Mouse (Mus musculus) kidney, postnatal 10 days (tissue): Measurements from ENCODE around the gene Rprd1b.

ENCODE experiments used
- DNase-seq: peaks from one replicate; pipeline ENCODE4 v3.0.0; 2021; ENCODE audit warnings: mixed read lengths

Gene Rprd1b

DNA sequence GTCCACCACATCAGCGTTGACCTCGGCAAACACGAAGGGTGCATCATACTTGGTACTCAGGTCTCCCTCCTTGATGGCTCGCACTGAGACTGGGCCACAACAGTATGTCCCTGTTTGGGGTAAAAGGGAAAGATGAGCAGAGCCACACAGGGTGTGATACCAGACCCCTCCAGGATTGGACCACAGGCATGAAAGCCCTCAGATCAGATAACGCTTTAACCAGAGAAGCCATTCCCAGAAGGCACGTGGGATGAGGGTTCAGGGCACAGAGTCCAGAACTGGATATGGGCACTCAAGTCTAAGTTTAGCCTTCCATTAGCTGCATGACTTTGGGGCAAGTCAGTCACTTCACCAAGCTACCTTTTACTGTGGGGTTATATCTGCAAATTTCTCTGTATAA, 98.9 kb downstream of the Rprd1b start:
- DNase-seq = no peak

GRCm38 (mm10) chr2:158127872-158128271, 99.6 kb downstream of the Rprd1b start:
- no peak for DNase-seq

DNA sequence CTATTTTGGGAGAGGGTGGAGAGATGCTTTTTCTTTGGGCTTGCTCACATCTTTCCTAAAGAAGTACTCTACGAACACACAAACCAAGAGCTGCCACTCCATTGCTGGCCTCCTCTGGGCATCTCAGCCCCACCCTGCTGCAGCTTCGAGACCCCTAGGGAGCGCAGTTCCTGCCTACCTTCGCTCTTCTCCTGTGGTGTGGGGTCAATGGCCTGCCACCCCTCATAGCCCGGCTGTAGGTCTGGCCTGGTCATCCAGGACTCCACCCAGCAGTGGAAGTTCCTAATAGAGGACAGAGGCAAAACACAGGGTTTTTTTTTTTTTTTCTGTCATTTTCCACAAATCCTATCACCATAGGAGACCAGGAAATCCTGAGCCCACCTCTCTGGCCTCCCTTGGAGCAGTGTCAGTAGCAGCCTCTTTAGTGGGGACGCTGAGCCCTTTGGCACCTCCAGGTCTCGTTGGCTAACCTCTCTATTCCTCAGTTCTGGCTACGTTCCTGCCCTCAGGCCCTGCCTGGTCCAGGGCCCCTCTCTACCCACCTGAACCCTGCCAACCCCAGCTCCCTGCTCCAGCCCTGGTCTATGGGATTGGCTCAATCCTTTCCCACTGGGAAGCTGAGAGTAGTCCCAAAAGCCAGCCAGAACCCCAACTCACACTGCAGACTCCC, 100.3 kb downstream of the Rprd1b start:
- DNase-seq = no peak

- no peak for DNase-seq
Measured at GRCm38 (mm10) chr2:158129291-158130002, 101.2 kb downstream of the Rprd1b start.

GRCm38 (mm10) chr2:158130391-158130986, 102.2 kb downstream of the Rprd1b start:
- DNase-seq = peak; percentile 93

DNA sequence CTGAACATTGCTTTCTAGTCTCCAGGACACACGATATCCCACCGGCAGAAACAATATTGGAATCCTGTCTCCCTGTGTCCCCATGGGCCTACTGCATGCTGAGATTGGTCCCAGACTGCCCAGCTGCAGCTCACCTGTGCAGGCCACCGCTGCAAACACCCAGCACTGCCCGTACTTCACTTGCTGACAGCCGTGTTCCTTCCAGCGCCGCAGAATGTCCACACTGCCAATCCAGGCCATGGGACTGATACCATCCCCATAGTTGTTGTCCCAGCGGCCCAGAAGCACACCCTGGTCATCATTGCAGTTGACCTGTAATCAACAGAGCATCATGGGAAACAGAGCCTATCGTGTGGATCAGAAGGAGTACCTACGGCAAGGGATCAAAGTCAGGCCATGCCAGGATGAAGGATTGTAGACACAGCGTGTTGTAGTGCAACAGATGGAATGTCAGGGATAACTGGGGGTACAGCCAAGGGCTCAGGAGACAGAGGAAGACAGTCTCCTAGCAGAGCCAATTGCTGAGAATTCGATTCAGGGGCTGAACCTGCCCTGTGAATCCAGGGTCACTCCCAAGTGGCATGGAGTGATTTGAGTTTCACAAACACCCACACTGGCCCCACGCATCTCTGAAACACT, 103.0 kb downstream of the Rprd1b start:
- no peak for DNase-seq

GRCm38 (mm10) chr2:158132320-158132719, 104.0 kb downstream of the Rprd1b start:
- no peak for DNase-seq

DNA sequence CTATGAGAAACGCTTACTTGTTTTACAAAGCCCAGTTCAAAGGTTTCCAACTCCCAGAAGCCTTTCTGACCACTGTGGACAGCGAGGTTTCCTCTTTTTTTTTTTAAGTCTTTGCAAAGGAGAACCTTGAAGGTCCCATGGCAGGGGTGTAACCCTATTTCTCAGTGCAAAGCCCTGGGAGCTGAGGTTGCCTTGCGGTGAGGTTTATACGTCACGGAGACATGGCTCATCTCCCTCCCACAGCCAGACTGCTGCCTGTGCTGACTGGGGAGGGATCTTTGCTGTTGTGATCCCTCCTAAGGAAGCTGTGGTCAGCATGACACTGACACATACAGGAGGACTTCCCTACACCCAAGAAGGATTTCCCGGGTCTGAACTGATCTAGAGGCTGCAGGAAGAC, 104.8 kb downstream of the Rprd1b start:
- DNase-seq = no peak

GRCm38 (mm10) chr2:158136205-158136604, 107.9 kb downstream of the Rprd1b start:
- DNase-seq = peak; percentile 73

- no peak for DNase-seq
Measured at GRCm38 (mm10) chr2:158137771-158138170, 109.5 kb downstream of the Rprd1b start.

- DNase-seq = no peak
Measured at GRCm38 (mm10) chr2:158138778-158139177, 110.5 kb downstream of the Rprd1b start.

GRCm38 (mm10) chr2:158139628-158140027, 111.3 kb downstream of the Rprd1b start:
- no peak for DNase-seq

GRCm38 (mm10) chr2:158140664-158141063, 112.4 kb downstream of the Rprd1b start:
- no peak for DNase-seq

DNA sequence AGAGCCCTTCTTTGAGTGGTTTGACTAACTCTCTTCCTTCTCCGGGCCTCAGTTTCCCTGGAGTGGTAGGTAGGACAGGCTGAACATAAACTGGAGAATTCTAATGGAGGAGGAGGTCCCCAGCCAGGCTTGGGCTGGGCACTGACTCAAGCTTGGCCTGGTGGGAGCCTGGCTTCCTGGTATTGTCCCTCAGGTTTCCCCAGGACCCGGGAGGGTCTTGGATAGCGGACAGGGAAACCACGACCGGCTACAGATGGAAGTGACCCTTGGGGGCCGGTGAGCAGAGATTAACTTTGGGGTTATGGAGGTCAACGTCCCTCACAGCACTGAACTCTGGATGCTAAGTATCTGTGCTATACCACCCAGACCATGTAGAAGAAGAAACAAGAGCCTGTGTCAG, 113.0 kb downstream of the Rprd1b start:
- no peak for DNase-seq

DNA sequence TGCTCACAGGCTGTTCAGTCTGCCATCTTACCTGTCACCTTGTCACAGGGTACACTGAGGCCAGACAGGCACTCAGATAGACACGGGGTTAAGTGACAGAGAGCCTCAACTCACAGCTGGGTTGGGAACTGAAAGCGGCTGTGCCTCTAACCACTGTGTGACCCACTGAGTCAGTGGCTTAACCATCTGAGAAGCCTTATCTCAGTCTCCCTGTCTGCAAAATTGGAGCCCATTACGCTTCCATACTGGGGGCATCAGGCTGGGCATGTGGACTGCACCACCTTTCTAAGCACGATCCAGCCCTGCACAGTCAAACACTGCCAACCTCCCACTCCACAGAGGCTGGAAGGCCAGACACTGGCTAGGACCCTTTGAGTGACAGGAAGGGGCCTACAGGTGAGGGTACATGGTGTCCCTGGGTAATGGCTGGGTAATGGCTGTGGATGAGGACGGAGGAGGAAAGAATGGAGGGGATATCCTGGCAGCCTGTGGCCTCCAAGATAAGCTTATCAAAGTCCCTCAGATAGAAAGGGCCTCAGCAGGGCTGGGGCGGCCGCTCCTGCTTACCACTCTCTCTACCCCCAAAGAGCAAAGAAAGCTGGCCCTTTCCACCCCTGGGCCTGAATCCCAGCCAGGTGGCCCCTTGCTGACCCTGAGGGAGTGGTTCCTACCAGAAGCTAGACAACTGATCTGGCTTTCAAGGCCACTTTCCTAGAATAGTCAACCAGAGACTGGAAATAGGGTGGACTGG, 113.6 kb downstream of the Rprd1b start:
- no peak for DNase-seq

GRCm38 (mm10) chr2:158142981-158143380, 114.7 kb downstream of the Rprd1b start:
- DNase-seq = no peak

DNA sequence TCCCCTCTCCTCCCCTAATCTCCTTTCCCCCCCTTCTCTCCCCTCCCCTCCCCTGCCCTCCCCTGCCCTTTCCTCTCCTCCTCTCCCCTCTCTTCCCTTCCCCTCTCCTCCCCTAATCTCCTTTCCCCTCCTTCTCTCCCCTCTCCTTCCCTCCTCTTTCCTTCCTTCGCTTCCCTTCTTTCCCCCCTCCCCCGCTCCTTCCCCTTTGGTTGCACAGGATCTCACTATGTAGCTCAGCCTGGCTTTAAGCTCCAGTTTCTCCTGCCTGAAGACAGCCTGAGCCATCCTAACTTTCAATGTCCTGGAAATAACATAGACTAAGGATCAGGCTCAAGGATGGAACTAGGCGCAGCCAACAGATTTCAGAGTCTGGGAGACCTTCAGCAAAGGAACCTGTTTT, 115.5 kb downstream of the Rprd1b start:
- DNase-seq = peak; percentile 65

GRCm38 (mm10) chr2:158144263-158144662, 116.0 kb downstream of the Rprd1b start:
- DNase-seq = no peak

DNA sequence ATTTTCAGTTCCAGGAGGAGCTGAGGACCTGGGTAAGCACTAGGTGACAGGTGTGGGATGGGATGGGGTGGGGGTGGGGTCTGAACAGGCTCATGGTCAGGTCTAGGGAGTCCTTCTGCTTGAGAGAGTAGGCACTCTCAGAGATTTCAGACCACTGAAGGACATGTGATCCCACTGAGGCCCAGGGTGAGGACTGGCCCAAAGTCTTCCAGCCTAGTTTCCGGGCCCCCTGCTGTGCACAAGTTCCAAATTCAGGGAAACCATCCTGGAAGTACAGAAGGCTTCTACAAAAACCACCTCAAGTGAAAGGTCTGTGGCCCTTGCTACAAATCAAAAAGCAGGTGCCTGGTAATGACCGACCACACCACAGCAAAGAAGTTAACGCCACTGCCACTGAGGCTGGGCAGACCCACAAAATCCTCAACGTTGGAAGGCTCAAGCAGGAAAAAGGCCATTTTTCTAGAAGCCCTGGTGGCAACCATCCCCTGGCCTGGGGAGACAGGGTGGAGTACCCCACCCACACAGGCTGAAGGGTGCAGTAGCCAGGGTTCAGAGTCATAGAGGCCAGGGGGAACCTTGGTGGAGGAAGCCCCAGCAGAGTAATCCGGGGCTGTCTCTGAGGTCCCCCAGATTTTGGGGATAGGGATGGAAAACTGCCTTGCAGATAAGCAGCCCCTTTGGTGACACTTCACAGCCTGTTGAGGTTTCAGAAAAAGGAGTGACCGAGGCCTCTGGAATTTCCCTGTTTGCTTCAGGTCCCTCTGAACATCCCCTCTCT, 116.6 kb downstream of the Rprd1b start:
- no peak for DNase-seq

- no peak for DNase-seq
Measured at GRCm38 (mm10) chr2:158145528-158146065, 117.3 kb downstream of the Rprd1b start.

GRCm38 (mm10) chr2:158146223-158146622, 117.9 kb downstream of the Rprd1b start, which contains the start of gene Tgm2:
Gene Tgm2 (minus strand): TSS chr2:158146436.
- peak; percentile 97 for DNase-seq

DNA sequence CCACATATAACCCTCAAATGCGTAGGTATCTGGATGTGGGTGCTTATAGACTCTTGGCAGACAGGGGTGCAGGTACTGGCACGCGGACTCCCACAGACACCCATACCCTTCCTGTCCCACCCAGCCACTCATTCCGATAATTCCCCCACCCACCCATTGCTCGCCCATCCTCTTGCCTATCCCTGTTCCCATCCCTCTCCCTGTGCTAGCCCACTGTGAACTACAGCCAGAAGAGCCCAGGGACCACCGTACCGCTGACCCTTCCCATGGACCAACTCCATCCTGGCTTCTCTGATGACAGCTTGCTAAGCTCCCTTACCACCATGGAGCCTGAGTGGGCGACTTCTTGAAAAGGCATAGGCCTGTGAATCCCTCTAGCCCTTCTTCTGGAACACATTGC, 118.7 kb downstream of the Rprd1b start:
- no peak for DNase-seq
